In genomic region chr6:34230768-34231381, GRCm38 (mm10) we compare ENCODE assay signal across 8 mouse cellular contexts. TPM values are rescaled to one million over a fixed set of nuclear protein-coding genes. Genes with fewer than 3 reads are reported as not detected.
DNase-seq lines count a peak whose midpoint lies in the region; ATAC-seq and TF ChIP-seq lines count a peak whose summit lies in the region.

No protein-coding gene starts in this region.

- in situ Hi-C loops in Patski (cut with MboI; ENCODE audit: low pct_unique_long_range_greater_than_20kb) = no loop called here

- H3K4me2 ChIP-seq in liver, embryonic 12.5 days = no peak overlapping the region

- ATAC-seq in liver, embryonic 12.5 days = no peak
- no peak for ATAC-seq in Patski

- H3K9ac ChIP-seq in liver, embryonic 12.5 days = no peak overlapping the region

- peak; percentile 90 for TF ChIP-seq CTCF in Patski (IDR thresholded peaks at IDR 0.05)

- no peaks in the 10 kb centered on the region for H3K36me3 ChIP-seq in liver, embryonic 12.5 days

- no peaks in the 10 kb centered on the region for H3K9me3 ChIP-seq in liver, embryonic 12.5 days (replicated peaks)

- peak; percentile 21 for DNase-seq in liver
- no peak for DNase-seq in Patski (ENCODE audit: low read depth, low spot score)
- DNase-seq in cerebellum, postnatal 36 days = peak; percentile 28 to 48
- peak; percentile 67 for DNase-seq in heart, postnatal 4 days
- DNase-seq in layer of hippocampus, postnatal 10 days (ENCODE audit: low spot score in 2 of 2) = peak; percentile 74 to 80
- peak; percentile 67 for DNase-seq in mesoderm, embryonic 11.5 days (ENCODE audit: low read depth, low spot score)
- peak; percentile 63 for DNase-seq in thymus, postnatal 25 days

- H3K27ac ChIP-seq in liver, embryonic 12.5 days = no peak overlapping the region

- no peak overlapping the region for H3K4me3 ChIP-seq in liver, embryonic 12.5 days

- H3K4me1 ChIP-seq in liver, embryonic 12.5 days = no peaks in the 10 kb centered on the region

- POLR2A ChIA-PET in Patski (lab: Charles Lee) = no interaction called here

- WGBS in liver, embryonic 12.5 days (ENCODE audit: insufficient replicate concordance) = 29% methylated on average over 13 of the region's 13 CpGs

- H3K27me3 ChIP-seq in liver, embryonic 12.5 days (replicated peaks) = no peaks in the 10 kb centered on the region; the same call in 1 of the 2 replicates
- no peaks in the 10 kb centered on the region for H3K27me3 ChIP-seq in Patski

- CTCF ChIA-PET in Patski (lab: Charles Lee) = interaction anchor here (1.3 kb wide), 1 partner anchor 37 kb away, joined by 7 read pairs; no protein-coding TSS in a partner anchor

RNA-seq across cellular contexts. Expression of gene Slc35b4, which starts 54.0 kb away (rescaled TPM):
- 26.6 and 27.4 TPM in 2 replicates for polyA plus RNA-seq in liver, embryonic 12.5 days (2016; fragmentation: Nextera tagmentation; extraction: Ambion mirVana)
- polyA plus RNA-seq in Patski (2021) = 94.3 TPM
- 10 to 100 TPM; 15.2 to 16.3 TPM for total RNA-seq in heart, postnatal 4 days (2021)
- total RNA-seq in layer of hippocampus, postnatal 10 days (2021) = 10 to 100 TPM; 34.9 to 41.0 TPM
